Comparison of ENCODE assay signal across 26 mouse cellular contexts in the genomic region with DNA sequence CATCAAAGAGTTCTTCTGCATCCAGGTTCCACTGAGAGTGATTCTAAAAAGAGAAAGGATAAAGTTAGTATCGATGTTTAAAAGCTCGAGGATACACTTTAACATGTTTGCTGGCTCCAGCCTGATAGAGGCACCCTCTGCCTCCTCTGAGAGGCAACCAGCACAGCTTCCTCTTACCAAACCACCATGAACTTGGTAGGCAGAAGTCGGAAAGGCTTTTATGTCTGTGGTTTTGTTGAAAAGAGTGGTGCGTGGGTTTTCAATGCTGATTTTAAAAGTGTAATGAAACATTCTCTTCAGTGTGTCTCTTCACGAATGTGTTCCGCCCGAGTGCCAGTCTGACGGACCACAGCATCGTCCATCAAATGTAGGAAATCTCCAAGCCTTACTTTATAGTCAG. TPM values are rescaled to one million over a fixed set of nuclear protein-coding genes. Genes with fewer than 3 reads are reported as not detected.
DNase-seq lines count a peak whose midpoint lies in the region; ATAC-seq lines count a peak whose summit lies in the region.
"Had no signal": no experiment of that assay in that cellular context is flagged by ENCODE, and none has a peak within 500 bp of the region (broad histone marks: within the 10 kb centered on the region; RNA-seq: fewer than 3 reads in every experiment).

No protein-coding gene starts in this region.

- no peak overlapping the region for H3K27ac ChIP-seq in forebrain, embryonic 12.5 days
- H3K27ac ChIP-seq: embryonic facial prominence, embryonic 13.5 days had no signal

- DNase-seq in A20 (ENCODE audit: low read depth, low spot score), result peak; percentile 11
- peak; percentile 29 for DNase-seq in induced T-regulatory cell, adult 2 months (ENCODE audit: low read depth)
- DNase-seq in thymus, postnatal 0 days (ENCODE audit: low spot score), result peak; percentile 61
- DNase-seq in gastrocnemius, adult 18-20 months (ENCODE audit: low spot score), result no peak
- DNase-seq in lung, postnatal 4 days, result no peak
- DNase-seq: adrenal gland, postnatal 36 days; cerebellum, adult 8-10 months; gastrocnemius, postnatal 14 days; kidney, postnatal 4 days; lung, adult 2 months had no signal

- H3K36me3 ChIP-seq in forebrain, embryonic 12.5 days (replicated peaks), result no peaks in the 10 kb centered on the region
- H3K36me3 ChIP-seq: embryonic facial prominence, embryonic 13.5 days had no signal

- 0 out of 2 replicates have a peak, but pooled peaks cover 3% of the 10 kb centered on the region for H3K27me3 ChIP-seq in forebrain, embryonic 12.5 days
- H3K27me3 ChIP-seq: embryonic facial prominence, embryonic 13.5 days had no signal

- H3K4me2 ChIP-seq in forebrain, embryonic 12.5 days, result no peak overlapping the region
- H3K4me2 ChIP-seq: embryonic facial prominence, embryonic 13.5 days had no signal

- no peak overlapping the region for H3K4me3 ChIP-seq in forebrain, embryonic 12.5 days (replicated peaks)
- H3K4me3 ChIP-seq: embryonic facial prominence, embryonic 13.5 days had no signal

- peaks cover 5% of the 10 kb centered on the region for H3K4me1 ChIP-seq in forebrain, embryonic 12.5 days

- peak; percentile 60 for ATAC-seq in CD4-positive, CD25-positive, alpha-beta regulatory T cell, adult 4 months
- ATAC-seq in forebrain, embryonic 12.5 days (ENCODE audit: low FRiP score), result no peak
- ATAC-seq: Patski had no signal

- WGBS in forebrain, embryonic 12.5 days, result 88% methylated on average over 9 of the region's 9 CpGs

- no peak overlapping the region for H3K9ac ChIP-seq in forebrain, embryonic 12.5 days
- H3K9ac ChIP-seq: embryonic facial prominence, embryonic 13.5 days had no signal

- no peaks in the 10 kb centered on the region for H3K9me3 ChIP-seq in forebrain, embryonic 12.5 days
- H3K9me3 ChIP-seq: embryonic facial prominence, embryonic 13.5 days had no signal

RNA-seq across cellular contexts. Expression of a gene that starts 9.5 kb away (rescaled TPM):
- under 1 TPM in 1 of 2 experiments, not detected in 1; 0.56 TPM for polyA plus RNA-seq in CD4-positive, CD25-positive, alpha-beta regulatory T cell, adult 4 months (2017; shearing (Covaris generic))
- polyA plus RNA-seq in thymus, postnatal 0 days (2015; fragmentation: Nextera tagmentation; extraction: Ambion mirVana), result 0.24 and 0.36 TPM in 2 replicates
- 0.68 and 0.96 TPM in 2 replicates for polyA plus RNA-seq in forebrain, embryonic 12.5 days (2016; fragmentation: Nextera tagmentation; extraction: Ambion mirVana)
- total RNA-seq in gastrocnemius, adult 18-20 months (2021), result not detected
- total RNA-seq: gastrocnemius, postnatal 14 days; liver, adult 2 months; megakaryocyte-erythroid progenitor cell, adult 5-6 weeks had no signal
- polyA plus RNA-seq: liver, adult 2 months; lung, adult 2 months; Patski had no signal

RNA-seq across cellular contexts. Expression of a gene that starts 9.6 kb away (rescaled TPM):
- not detected for polyA plus RNA-seq in CD4-positive, CD25-positive, alpha-beta regulatory T cell, adult 4 months (2017; shearing (Covaris generic))
- not detected in 2 replicates for polyA plus RNA-seq in thymus, postnatal 0 days (2015; fragmentation: Nextera tagmentation; extraction: Ambion mirVana)
- polyA plus RNA-seq in forebrain, embryonic 12.5 days (2016; fragmentation: Nextera tagmentation; extraction: Ambion mirVana), result not detected in 2 replicates
- not detected for total RNA-seq in gastrocnemius, adult 18-20 months (2021)
- total RNA-seq: adrenal gland, postnatal 36 days; gastrocnemius, postnatal 14 days; heart, adult 8-10 months; layer of hippocampus, postnatal 14 days; left cerebral cortex, postnatal 36 days; liver, adult 2 months; megakaryocyte-erythroid progenitor cell, adult 5-6 weeks had no signal
- polyA plus RNA-seq: embryonic facial prominence, embryonic 13.5 days; frontal cortex, adult 2 months; heart, embryonic 16.5 days; hindbrain, embryonic 11.5 days; intestine, embryonic 14.5 days; kidney, embryonic 14.5 days; liver, adult 2 months; lung, adult 2 months; neural tube, embryonic 14.5 days; Patski; stomach, embryonic 16.5 days had no signal

RNA-seq across cellular contexts. Expression of a gene that starts 39.5 kb away (rescaled TPM):
- 100 to 1,000 TPM in 1 of 2 experiments, 10 to 100 TPM in 1; 84.7 to 111 TPM for polyA plus RNA-seq in CD4-positive, CD25-positive, alpha-beta regulatory T cell, adult 4 months (2017; shearing (Covaris generic))
- 102 and 108 TPM in 2 replicates for polyA plus RNA-seq in thymus, postnatal 0 days (2015; fragmentation: Nextera tagmentation; extraction: Ambion mirVana)
- polyA plus RNA-seq in forebrain, embryonic 12.5 days (2016; fragmentation: Nextera tagmentation; extraction: Ambion mirVana), result 104 and 108 TPM in 2 replicates
- 10 to 100 TPM; 23.1 to 25.7 TPM for total RNA-seq in gastrocnemius, adult 18-20 months (2021)

RNA-seq across cellular contexts. Expression of a gene that starts 49.0 kb away (rescaled TPM):
- under 1 TPM in 1 of 2 experiments, not detected in 1; 0.35 TPM for polyA plus RNA-seq in CD4-positive, CD25-positive, alpha-beta regulatory T cell, adult 4 months (2017; shearing (Covaris generic))
- 0.24 and 0.53 TPM in 2 replicates for polyA plus RNA-seq in thymus, postnatal 0 days (2015; fragmentation: Nextera tagmentation; extraction: Ambion mirVana)
- polyA plus RNA-seq in forebrain, embryonic 12.5 days (2016; fragmentation: Nextera tagmentation; extraction: Ambion mirVana), result 0.19 and 0.45 TPM in 2 replicates
- under 1 TPM; 0.66 to 0.83 TPM for total RNA-seq in gastrocnemius, adult 18-20 months (2021)
- total RNA-seq: megakaryocyte-erythroid progenitor cell, adult 5-6 weeks had no signal
- polyA plus RNA-seq: lung, adult 2 months had no signal

Comparison
In these comparisons a context has a peak if more than half of its experiments do, and no peak if none do; other contexts are left out.
1. DNase-seq: peak in A20 (single experiment), induced T-regulatory cell, adult 2 months (single experiment) and thymus, postnatal 0 days (single experiment); none in gastrocnemius, adult 18-20 months (single experiment) and lung, postnatal 4 days (0 of 2).